In genomic region chr16:18629390-18630231, GRCm38 (mm10) we compare ENCODE assay signal across 8 mouse cellular contexts. TPM values are rescaled to one million over a fixed set of nuclear protein-coding genes. Genes with fewer than 3 reads are reported as not detected.
A peak's percentile ranks its signal among the peaks of the same experiment; 100 is the strongest.
DNase-seq lines count a peak whose midpoint lies in the region; ATAC-seq and TF ChIP-seq lines count a peak whose summit lies in the region.

Sept5 (minus strand) TSS chr16:18629954.

- DNase-seq in spleen, postnatal 36 days (ENCODE audit: low spot score in 2 of 2) = peak; percentile 18 to 38
- DNase-seq in spleen, postnatal 14 days (ENCODE audit: low spot score in 2 of 2) = no peak
- peak; percentile 56 to 60 for DNase-seq in gastrocnemius, postnatal 36 days
- peak; percentile 75 for DNase-seq in intestine, embryonic 14.5 days (ENCODE audit: low spot score)
- DNase-seq in left cerebral cortex, postnatal 36 days (ENCODE audit: low spot score in 2 of 2) = peak; percentile 56 to 82
- DNase-seq in mesoderm, embryonic 11.5 days (ENCODE audit: low read depth, low spot score) = peak; percentile 64
- peak; percentile 43 to 70 for DNase-seq in spleen, postnatal 4 days (ENCODE audit: low spot score in 2 of 2)

- intact Hi-C loops in gastrocnemius, postnatal 36 days (cut with DNase I) = loop anchor here (2.0 to 5.0 kb wide), 2 partner anchors 49 to 168 kb away; no protein-coding TSS in a partner anchor
- intact Hi-C loops in left cerebral cortex, postnatal 36 days (cut with DNase I) = loop anchor here (5.0 kb wide), 1 partner anchor 168 kb away; no protein-coding TSS in a partner anchor

- 2% methylated on average over 46 of the region's 93 CpGs for WGBS in intestine, embryonic 14.5 days

- peaks cover 24% of the 10 kb centered on the region for H3K27me3 ChIP-seq in intestine, embryonic 14.5 days (replicated peaks; ENCODE audit: control insufficient read depth, insufficient read depth, low read length)

- TF ChIP-seq CTCF in cortical plate, adult 2 months (IDR thresholded peaks at IDR 0.05; ENCODE audit: extremely low read depth, insufficient read depth, low read length) = no peak

- peak within 1 kb of the TSS; percentile 80 for H3K4me2 ChIP-seq in intestine, embryonic 14.5 days (ENCODE audit: low read length)

- TF ChIP-seq POLR2A in cortical plate, adult 2 months (IDR thresholded peaks at IDR 0.05; ENCODE audit: extremely low read depth, insufficient read depth, low read length) = no peak

- H3K27ac ChIP-seq in cortical plate, adult 2 months (ENCODE audit: insufficient read depth, low read length) = peak within 1 kb of the TSS; percentile 92
- no peak within 1 kb of the TSS for H3K27ac ChIP-seq in intestine, embryonic 14.5 days (ENCODE audit: low read depth)

- ATAC-seq in intestine, embryonic 14.5 days (replicated peaks; ENCODE audit: low FRiP score, low TSS enrichment, low read depth) = peak; percentile 54

- H3K36me3 ChIP-seq in intestine, embryonic 14.5 days (ENCODE audit: control insufficient read depth, insufficient read depth, low read length) = 0 out of 2 replicates have a peak, but pooled peaks cover under 1% of the 10 kb centered on the region

- H3K9me3 ChIP-seq in intestine, embryonic 14.5 days (ENCODE audit: control insufficient read depth, low read length) = no peaks in the 10 kb centered on the region

- peak within 1 kb of the TSS; percentile 71 for H3K9ac ChIP-seq in intestine, embryonic 14.5 days (ENCODE audit: low read length)

- peak within 1 kb of the TSS; percentile 90 for H3K4me3 ChIP-seq in cortical plate, adult 2 months (ENCODE audit: insufficient read depth, low read length)
- H3K4me3 ChIP-seq in intestine, embryonic 14.5 days (ENCODE audit: low read depth, low read length) = peak within 1 kb of the TSS; percentile 70

- peaks cover 3% of the 10 kb centered on the region for H3K4me1 ChIP-seq in cortical plate, adult 2 months (ENCODE audit: control insufficient read depth, insufficient read depth, low read length)
- peaks cover 11% of the 10 kb centered on the region; the same call in 1 of the 2 replicates for H3K4me1 ChIP-seq in intestine, embryonic 14.5 days (replicated peaks; ENCODE audit: control insufficient read depth, insufficient read depth, low read length)

RNA-seq across cellular contexts. Expression of gene Sept5, which starts in this region (rescaled TPM):
- polyA plus RNA-seq in cortical plate, adult 2 months (2012; rRNA removed) = 999 TPM in 2 replicates
- 1 to 10 TPM; 2.7 TPM for total RNA-seq in gastrocnemius, postnatal 36 days (2021)
- polyA plus RNA-seq in intestine, embryonic 14.5 days (2014; fragmentation: Nextera tagmentation; extraction: Ambion mirVana) = 29.3 and 29.9 TPM in 2 replicates
- 100 to 1,000 TPM; 834 to 992 TPM for total RNA-seq in left cerebral cortex, postnatal 36 days (2021)

Comparison
In these comparisons a context has a peak if more than half of its experiments do, and no peak if none do; other contexts are left out.
1. RNA of gene Sept5 (total RNA-seq): 834 to 992 TPM in left cerebral cortex, postnatal 36 days; 2.7 TPM in gastrocnemius, postnatal 36 days; every median in the first group is over 100 times any median in the second.
2. RNA of gene Sept5 (polyA plus RNA-seq): 999 TPM in cortical plate, adult 2 months; 29.3 to 29.9 TPM in intestine, embryonic 14.5 days; every median in the first group is over 10 times any median in the second.
3. DNase-seq: peak in spleen, postnatal 36 days (2 of 2), gastrocnemius, postnatal 36 days (2 of 2), intestine, embryonic 14.5 days (single experiment), left cerebral cortex, postnatal 36 days (2 of 2), mesoderm, embryonic 11.5 days (single experiment) and spleen, postnatal 4 days (2 of 2); none in spleen, postnatal 14 days (0 of 2).